Mouse (Mus musculus) forebrain, embryonic 10.5 days (tissue): Measurements from ENCODE around the gene Lysmd2. TPM values are rescaled to one million over a fixed set of nuclear protein-coding genes. Genes with fewer than 3 reads are reported as not detected.
"Not testable (repeated sequence)": the region's sequence is repeated elsewhere in the genome, so short reads cannot be mapped to it uniquely, and the experiment has no call there.

Source experiments
- DNase-seq: peaks from one replicate; pipeline ENCODE4 v3.0.0-alpha.2; 2017; ENCODE audit warnings: low spot score; ENCODE audit errors: extremely low spot score
- H3K27ac ChIP-seq: fragments of 300-500 bp; sonication (generic); 2 replicates; pipeline ENCODE4 v1.5.1; 2016; ENCODE audit warnings: mild to moderate bottlenecking
- H3K27me3 ChIP-seq: fragments of 300-500 bp; sonication (generic); 2 replicates; pipeline ENCODE4 v1.6.1; 2016; ENCODE audit warnings: mild to moderate bottlenecking; ENCODE audit not compliant: poor library complexity, severe bottlenecking
- H3K36me3 ChIP-seq: fragments of 300-500 bp; sonication (generic); replicated peaks from 2 replicates; pipeline ENCODE4 v1.6.1; 2016; ENCODE audit warnings: mild to moderate bottlenecking, moderate library complexity
- H3K4me1 ChIP-seq: fragments of 300-500 bp; sonication (generic); 2 replicates; pipeline ENCODE4 v1.6.1; 2016
- H3K4me3 ChIP-seq: fragments of 300-500 bp; sonication (generic); 2 replicates; pipeline ENCODE4 v1.5.1; 2016; ENCODE audit warnings: mild to moderate bottlenecking, moderate library complexity
- H3K9me3 ChIP-seq: fragments of 300-500 bp; sonication (generic); 2 replicates; pipeline ENCODE4 v1.6.1; 2016; ENCODE audit warnings: mild to moderate bottlenecking, moderate library complexity
- WGBS: fragments of 180-500 bp; shearing (Covaris S2); methylation state at CpG from one replicate; pipeline ENCODE4 v1.1.7; 2016; 5-methylcytosine and 5-hydroxymethylcytosine counted together
- polyA plus RNA-seq: library from polyadenylated mRNA; unstranded; fragments of >200 nt; fragmentation: Nextera tagmentation; extraction: Ambion mirVana; gene quantifications from 2 replicates; pipeline ENCODE4 v1.2.1, GENCODE M21; 2016

Lysmd2 gene
- polyA plus RNA-seq, 1 experiment from 2014 or later: 8.9 TPM

- DNase-seq: no peak
- H3K36me3 ChIP-seq: peaks cover 8% of the 10 kb centered on the region
- peak overlapping the region; percentile 78 for H3K4me3 ChIP-seq
- peaks cover 18% of the 10 kb centered on the region for H3K4me1 ChIP-seq
- WGBS: 80% methylated on average over 1 of the region's 1 CpGs
- H3K27me3 ChIP-seq: peaks cover 14% of the 10 kb centered on the region
- H3K9me3 ChIP-seq: peaks cover 5% of the 10 kb centered on the region; the same call in 1 of the 2 replicates
- no peak overlapping the region for H3K27ac ChIP-seq
These were observed 16.0 kb upstream of the Lysmd2 start for GRCm38 (mm10) chr9:75609505-75609904.

- Histone ChIP-seq H3K36me3 (peaks cover 3% of the 10 kb centered on the region), H3K27ac (peak overlapping the region; percentile 87; the same call in 1 of the 2 replicates), H3K4me3 (peak overlapping the region; percentile 78), H3K9me3 (peaks cover under 1% of the 10 kb centered on the region; the same call in 1 of the 2 replicates), H3K4me1 (peaks cover 18% of the 10 kb centered on the region), H3K27me3 (peaks cover 14% of the 10 kb centered on the region)
- WGBS: 17% methylated on average over 16 of the region's 16 CpGs
- no peak for DNase-seq
These were observed 15.6 kb upstream of the Lysmd2 start for GRCm38 (mm10) chr9:75609965-75610364.

GRCm38 (mm10) chr9:75610571-75611493 lies 14.7 kb upstream of the Lysmd2 start, which contains the start of gene Tmod2:
Gene Tmod2, minus strand, starts transcription at chr9:75611325.
- WGBS: under 1% methylated on average over 74 of the region's 74 CpGs
- H3K36me3 ChIP-seq: no peaks in the 10 kb centered on the region
- peaks cover 14% of the 10 kb centered on the region for H3K27me3 ChIP-seq
- peak within 1 kb of the TSS; percentile 87 for H3K27ac ChIP-seq
- peaks cover 18% of the 10 kb centered on the region for H3K4me1 ChIP-seq
- H3K4me3 ChIP-seq: peak within 1 kb of the TSS; percentile 78
- peak; percentile 79 for DNase-seq
- no peaks in the 10 kb centered on the region for H3K9me3 ChIP-seq

- no peaks in the 10 kb centered on the region for H3K36me3 ChIP-seq
- H3K27me3 ChIP-seq: no peaks in the 10 kb centered on the region
- WGBS: 73% methylated on average over 3 of the region's 3 CpGs
- H3K9me3 ChIP-seq: 0 out of 2 replicates have a peak, but pooled peaks cover 4% of the 10 kb centered on the region
- H3K4me3 ChIP-seq: no peak overlapping the region
- no peak overlapping the region for H3K27ac ChIP-seq
- H3K4me1 ChIP-seq: no peaks in the 10 kb centered on the region
- no peak for DNase-seq
These were observed 9.0 kb upstream of the Lysmd2 start for GRCm38 (mm10) chr9:75616560-75616959.

- 86% methylated on average over 6 of the region's 6 CpGs for WGBS
- 0 out of 2 replicates have a peak, but pooled peaks cover 4% of the 10 kb centered on the region for H3K9me3 ChIP-seq
- no peaks in the 10 kb centered on the region for H3K36me3 ChIP-seq
- DNase-seq: no peak
- H3K4me3 ChIP-seq: no peak overlapping the region
- H3K4me1 ChIP-seq: no peaks in the 10 kb centered on the region
- no peak overlapping the region for H3K27ac ChIP-seq
- H3K27me3 ChIP-seq: peaks cover 1% of the 10 kb centered on the region
These were observed 6.6 kb upstream of the Lysmd2 start for GRCm38 (mm10) chr9:75618836-75619400.

GRCm38 (mm10) chr9:75619761-75620160 lies 5.8 kb upstream of the Lysmd2 start:
- DNase-seq, H3K27ac ChIP-seq, H3K9me3 ChIP-seq, H3K4me1 ChIP-seq, H3K4me3 ChIP-seq, H3K27me3 ChIP-seq, H3K36me3 ChIP-seq: not testable (repeated sequence)
- 95% methylated on average over 2 of the region's 2 CpGs for WGBS

- Histone ChIP-seq H3K9me3 (0 out of 2 replicates have a peak, but pooled peaks cover 4% of the 10 kb centered on the region), H3K4me1 (peaks cover 17% of the 10 kb centered on the region), H3K27ac (no peak overlapping the region), H3K36me3 (no peaks in the 10 kb centered on the region), H3K4me3 (no peak overlapping the region), H3K27me3 (peaks cover 14% of the 10 kb centered on the region)
- DNase-seq: no peak
- 91% methylated on average over 3 of the region's 3 CpGs for WGBS
These were observed 4.1 kb upstream of the Lysmd2 start for GRCm38 (mm10) chr9:75621428-75621827.

- peak overlapping the region; percentile 95 for H3K27ac ChIP-seq
- 14% methylated on average over 18 of the region's 18 CpGs for WGBS
- 0 out of 2 replicates have a peak, but pooled peaks cover 4% of the 10 kb centered on the region for H3K9me3 ChIP-seq
- H3K27me3 ChIP-seq: peaks cover 20% of the 10 kb centered on the region
- H3K4me1 ChIP-seq: peaks cover 19% of the 10 kb centered on the region
- peak overlapping the region; percentile 86 for H3K4me3 ChIP-seq
- H3K36me3 ChIP-seq: no peaks in the 10 kb centered on the region
- DNase-seq: no peak
These were observed 472 bp upstream of the Lysmd2 start for GRCm38 (mm10) chr9:75624983-75625555.

GRCm38 (mm10) chr9:75626308-75626604 lies 715 bp downstream of the Lysmd2 start:
- Histone ChIP-seq H3K9me3 (no peaks in the 10 kb centered on the region), H3K36me3 (no peaks in the 10 kb centered on the region), H3K4me1 (peaks cover 19% of the 10 kb centered on the region), H3K27me3 (peaks cover 20% of the 10 kb centered on the region), H3K27ac (peak overlapping the region; percentile 95), H3K4me3 (peak overlapping the region; percentile 86)
- WGBS: 1% methylated on average over 14 of the region's 14 CpGs
- no peak for DNase-seq

GRCm38 (mm10) chr9:75630823-75631454 lies 5.4 kb downstream of the Lysmd2 start:
- Histone ChIP-seq H3K9me3 (no peaks in the 10 kb centered on the region), H3K36me3 (no peaks in the 10 kb centered on the region), H3K27ac (no peak overlapping the region), H3K4me1 (peaks cover 16% of the 10 kb centered on the region), H3K27me3 (peaks cover 6% of the 10 kb centered on the region; the same call in 1 of the 2 replicates), H3K4me3 (no peak overlapping the region)
- 90% methylated on average over 8 of the region's 8 CpGs for whole genome bisulfite sequencing
- no peak for DNase-seq

- no peak for DNase-seq
- Histone ChIP-seq H3K9me3 (no peaks in the 10 kb centered on the region), H3K27ac (no peak overlapping the region), H3K4me1 (peaks cover 9% of the 10 kb centered on the region), H3K27me3 (no peaks in the 10 kb centered on the region), H3K36me3 (no peaks in the 10 kb centered on the region), H3K4me3 (no peak overlapping the region)
- WGBS: 58% methylated on average over 10 of the region's 10 CpGs
These were observed 6.6 kb downstream of the Lysmd2 start for GRCm38 (mm10) chr9:75632111-75632510.

- Histone ChIP-seq H3K36me3 (no peaks in the 10 kb centered on the region), H3K9me3 (no peaks in the 10 kb centered on the region), H3K4me1 (peaks cover 9% of the 10 kb centered on the region), H3K27ac (no peak overlapping the region), H3K27me3 (no peaks in the 10 kb centered on the region), H3K4me3 (no peak overlapping the region)
- DNase-seq: peak; percentile 37
- WGBS: 18% methylated on average over 1 of the region's 1 CpGs
These were observed 7.4 kb downstream of the Lysmd2 start for GRCm38 (mm10) chr9:75632902-75633301.
